Mouse (Mus musculus) testis, adult 10 weeks (tissue): ENCODE data around the gene Atxn7l2. TPM values are rescaled to one million over a fixed set of nuclear protein-coding genes. Genes with fewer than 3 reads are reported as not detected.

Experiments
- polyA plus RNA-seq: library from polyadenylated mRNA; stranded (reverse); fragments of 350-450 nt; fragmentation: Illumina TruSeq; extraction: RNeasy Lipid Tissue Mini Kit (QIAGEN cat#74804); gene quantifications from one replicate; pipeline ENCODE4 v1.2.3, GENCODE M21; 2014; ENCODE audit warnings: low read depth, low replicate concordance

Gene Atxn7l2
- 0.85 TPM for polyA plus RNA-seq

GRCm38 (mm10) chr3:108210771-108211139 lies at the start of gene Atxn7l2:
Gene Atxn7l2 (minus strand): TSS chr3:108210934.

DNA sequence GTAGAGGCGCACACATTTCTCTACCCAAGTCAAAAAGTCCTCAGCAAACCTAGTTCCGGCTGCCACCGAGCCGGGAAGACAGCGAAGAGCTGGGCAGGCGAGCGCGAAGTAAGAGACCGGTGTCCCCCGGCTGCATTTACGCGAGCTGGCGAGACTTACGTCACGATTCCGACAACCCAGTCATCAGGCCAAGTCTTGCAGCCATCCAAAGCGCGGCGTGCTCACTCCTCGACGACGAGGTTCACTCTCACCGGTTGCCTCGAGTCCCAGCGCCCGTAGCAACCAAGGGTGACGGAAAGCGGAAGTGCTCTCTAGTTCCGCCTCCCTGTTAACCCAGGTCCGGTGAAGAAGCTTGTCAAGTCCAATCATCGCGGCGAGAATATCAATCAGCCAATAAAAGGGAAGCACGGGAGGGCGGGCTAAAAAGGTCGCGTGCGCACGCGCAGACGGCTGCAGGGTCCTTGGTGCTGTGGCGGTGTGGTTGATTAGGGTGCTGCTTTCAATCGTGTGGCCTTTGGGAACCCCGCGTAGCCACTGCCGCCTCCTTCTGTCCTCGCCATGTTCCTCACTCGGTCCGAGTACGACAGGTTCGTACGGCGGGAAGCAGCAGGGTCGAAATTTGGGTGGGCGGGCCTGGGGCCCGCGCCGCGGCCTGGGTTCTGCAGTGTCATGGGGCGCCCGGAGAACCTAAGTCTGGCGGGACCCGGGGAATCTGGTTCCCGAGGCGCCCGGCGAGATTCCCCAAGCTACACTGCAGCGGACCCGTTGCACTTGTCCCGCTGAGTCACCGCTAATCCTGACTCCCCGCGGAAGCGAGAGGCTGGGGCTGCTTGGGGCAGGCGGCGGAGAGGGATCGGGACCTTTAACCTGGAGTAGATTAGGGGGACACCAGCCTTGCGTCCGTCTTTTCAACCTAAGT lies 46.2 kb upstream of the Atxn7l2 start, which contains the start of gene Psma5:
Gene Psma5, plus strand, starts transcription at position 208 of the 919 bp plus-strand sequence.

GRCm38 (mm10) chr3:108226558-108227350 lies 16.0 kb upstream of the Atxn7l2 start, which contains the start of gene Sypl2:
Gene Sypl2 (minus strand): TSS chr3:108226648.

GRCm38 (mm10) chr3:108200329-108201323 lies 10.1 kb downstream of the Atxn7l2 start, which contains the start of gene Cyb561d1:
Gene Cyb561d1 (minus strand): TSS chr3:108201212.

DNA sequence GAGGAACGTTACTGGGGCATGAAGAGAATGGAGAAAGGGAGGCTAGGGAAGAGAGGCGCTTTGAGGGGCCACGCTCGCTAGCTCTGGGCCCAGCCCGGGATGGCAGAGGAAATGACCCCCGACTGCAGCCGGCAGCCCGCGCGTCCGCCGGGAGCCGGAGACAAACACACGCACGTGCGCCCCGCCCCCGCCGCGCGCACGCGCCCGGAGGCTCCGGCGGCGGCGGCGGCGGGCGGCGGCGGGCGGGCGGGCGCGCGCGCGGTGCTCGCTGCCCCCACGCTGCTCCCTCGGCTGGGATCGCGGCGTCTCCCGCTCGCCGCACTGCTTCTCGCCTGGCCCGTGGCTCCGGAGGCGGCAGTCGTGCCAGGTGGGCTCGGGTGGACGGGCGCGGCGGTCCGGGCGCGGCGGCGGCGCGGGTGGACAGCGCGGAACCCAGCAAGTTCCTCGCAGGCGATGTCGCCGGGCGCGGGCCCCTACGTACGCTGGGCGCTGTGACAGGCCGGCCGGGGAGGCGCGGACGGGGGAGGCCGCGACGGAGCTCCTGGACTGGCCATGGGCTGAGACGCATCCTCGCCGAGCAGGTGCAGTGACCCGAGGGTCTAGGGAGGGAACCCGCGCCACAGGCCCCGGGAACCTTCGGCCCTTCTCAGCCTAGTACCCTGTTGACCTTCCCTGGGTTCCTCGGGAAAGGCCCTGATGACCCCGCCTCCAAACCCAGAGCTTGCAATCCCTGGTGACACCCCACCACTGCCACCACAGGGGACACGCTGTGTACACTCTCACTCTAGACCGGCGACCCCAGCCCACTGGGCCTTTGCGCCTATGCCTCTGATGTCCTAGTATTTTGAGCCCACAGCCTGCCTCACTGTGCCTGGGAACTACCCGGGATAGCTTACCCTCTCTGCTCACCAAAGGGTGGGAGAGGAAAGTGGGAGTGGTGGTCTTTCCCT lies 24.4 kb downstream of the Atxn7l2 start, which contains the start of gene Amigo1:
Gene Amigo1, plus strand, starts transcription at position 238 of the 950 bp plus-strand sequence.

DNA sequence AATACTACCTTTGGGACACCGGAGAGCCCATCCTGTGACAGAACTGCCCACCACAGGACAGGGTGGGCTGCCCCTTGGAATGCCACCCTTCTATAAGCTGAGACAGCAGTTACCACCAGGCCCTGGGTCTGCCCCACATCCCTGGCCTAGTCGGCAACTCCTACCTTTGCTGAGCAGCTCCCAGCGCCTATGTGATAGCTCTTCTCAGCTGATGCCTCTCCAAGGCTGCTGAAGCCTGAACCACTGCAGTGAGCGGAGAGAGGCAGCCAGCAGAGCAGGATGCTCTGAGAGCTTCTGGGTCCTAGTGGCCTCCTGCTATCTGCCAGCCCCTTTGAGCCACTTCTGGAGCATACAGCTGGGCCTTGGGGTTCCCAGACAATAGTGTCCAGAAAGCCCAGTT lies 56.1 kb downstream of the Atxn7l2 start, which contains the start of gene Gpr61:
Gene Gpr61, minus strand, starts transcription at position 227 of the 400 bp plus-strand sequence.

Other genes starting within 250 kb of the Atxn7l2 start
- not detected for gene Gstm3, start 241.7 kb downstream of the Atxn7l2 start, polyA plus RNA-seq
- 222 TPM for gene Gstm2, start 224.5 kb downstream of the Atxn7l2 start, polyA plus RNA-seq
- 104 TPM for gene Gstm1, start 193.0 kb downstream of the Atxn7l2 start, polyA plus RNA-seq
- 2.7 TPM for gene Gstm4, start 166.0 kb downstream of the Atxn7l2 start, polyA plus RNA-seq
- gene Ampd2, start 124.3 kb downstream of the Atxn7l2 start, polyA plus RNA-seq: 1.7 TPM
- 0.90 TPM for gene Gnat2, start 118.1 kb downstream of the Atxn7l2 start, polyA plus RNA-seq
- 93.3 TPM for gene Gnai3, start 64.8 kb downstream of the Atxn7l2 start, polyA plus RNA-seq
- gene Gpr61, start 56.1 kb downstream of the Atxn7l2 start, polyA plus RNA-seq: 0.38 TPM
- gene Amigo1, start 24.6 kb downstream of the Atxn7l2 start, polyA plus RNA-seq: 0.43 TPM
- gene Cyb561d1, start 9.7 kb downstream of the Atxn7l2 start, polyA plus RNA-seq: 1.4 TPM
- 0.17 TPM for gene Sypl2, start 15.7 kb upstream of the Atxn7l2 start, polyA plus RNA-seq
- 65.6 TPM for gene Psma5, start 46.0 kb upstream of the Atxn7l2 start, polyA plus RNA-seq
- 38.3 TPM for gene Sort1, start 73.1 kb upstream of the Atxn7l2 start, polyA plus RNA-seq
- not detected for gene Mybphl, start 154.0 kb upstream of the Atxn7l2 start, polyA plus RNA-seq
- gene Psrc1, start 172.9 kb upstream of the Atxn7l2 start, polyA plus RNA-seq: not detected
- 0.48 TPM for gene Celsr2, start 204.6 kb upstream of the Atxn7l2 start, polyA plus RNA-seq
- gene Sars, start 234.3 kb upstream of the Atxn7l2 start, polyA plus RNA-seq: 6.2 TPM